Mouse (Mus musculus) spleen, postnatal 14 days (tissue): ENCODE data around the gene Ppox.
A peak's percentile ranks its signal among the peaks of the same experiment; 100 is the strongest.

Experiments
- DNase-seq, 2 experiments: peaks; one replicate each; pipeline ENCODE4 v3.0.0; 2021 to 2022; ENCODE audit warnings: low spot score in 2 of 2

Gene Ppox

DNA sequence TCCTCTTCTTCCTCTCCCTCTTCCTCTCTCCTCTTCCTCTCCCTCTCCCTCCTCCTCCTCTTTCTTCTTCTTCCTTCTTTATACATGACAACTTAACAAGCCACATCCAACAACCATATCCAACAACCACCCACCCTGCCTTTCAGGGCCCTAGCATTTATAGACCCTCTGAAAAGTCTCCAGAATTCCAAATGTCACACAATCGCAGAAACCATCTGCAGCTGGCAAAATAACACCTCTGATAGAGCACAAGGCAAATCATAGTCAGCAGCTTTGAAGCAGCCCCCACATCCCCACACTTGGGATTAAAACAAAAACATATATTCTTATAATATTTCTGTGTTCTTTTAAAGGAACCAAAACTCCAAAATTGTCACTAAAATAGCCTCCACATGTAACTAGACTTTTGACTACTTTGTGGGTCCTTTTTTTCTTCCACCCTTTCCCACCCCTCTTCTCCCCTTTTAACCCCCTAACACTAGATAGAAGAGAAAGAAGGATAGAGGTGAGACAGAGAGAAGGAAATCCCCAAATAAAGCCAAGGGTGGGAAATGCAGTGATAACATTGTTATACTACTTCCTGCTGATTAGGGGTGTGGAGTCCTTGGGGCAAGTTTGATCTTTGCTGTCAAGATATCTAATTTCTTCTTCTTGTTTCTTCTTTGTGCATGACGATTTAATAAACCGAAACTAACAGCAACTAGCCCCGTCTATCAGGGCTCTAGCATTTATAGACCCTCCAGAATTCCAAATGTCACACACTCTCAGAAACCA is 14.8 kb downstream of the Ppox start:
- no peak for DNase-seq

DNA sequence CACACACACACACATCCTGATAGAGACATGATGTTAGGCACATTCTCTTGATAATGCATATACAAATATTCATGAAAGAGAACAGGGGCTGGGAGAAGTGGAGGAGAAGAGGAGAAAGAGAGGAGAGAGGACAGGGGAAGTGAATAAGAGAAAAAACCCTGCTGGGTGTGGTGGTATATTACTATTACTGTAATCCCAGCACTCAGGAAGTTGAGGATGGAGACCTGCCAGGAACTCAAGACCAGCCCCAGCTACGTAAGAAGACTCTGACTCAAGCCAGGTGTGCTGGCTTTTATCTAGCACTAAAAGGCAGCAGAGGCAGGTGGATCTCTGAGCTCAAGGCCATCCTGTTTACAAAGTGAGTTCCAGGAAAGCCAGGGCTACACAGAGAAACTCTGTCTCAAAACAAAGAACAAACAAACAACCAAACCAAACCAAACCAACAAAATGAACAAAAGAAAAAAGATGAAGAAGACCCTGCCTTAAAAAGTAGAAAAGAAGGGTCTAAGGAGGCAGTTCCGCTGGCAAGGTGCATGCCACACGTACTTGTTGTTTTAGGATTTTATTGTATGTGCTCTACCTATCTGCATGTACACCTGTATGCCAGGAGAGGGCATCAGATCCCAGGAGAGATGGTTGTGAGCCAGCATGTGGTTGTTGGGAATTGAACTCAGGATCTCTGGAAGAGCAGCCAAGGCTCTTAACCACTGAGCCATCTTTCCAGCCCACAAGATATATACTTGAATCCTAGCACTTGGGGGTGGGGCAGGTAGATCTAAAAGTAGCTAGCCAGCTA is 17.1 kb downstream of the Ppox start:
- no peak for DNase-seq

DNA sequence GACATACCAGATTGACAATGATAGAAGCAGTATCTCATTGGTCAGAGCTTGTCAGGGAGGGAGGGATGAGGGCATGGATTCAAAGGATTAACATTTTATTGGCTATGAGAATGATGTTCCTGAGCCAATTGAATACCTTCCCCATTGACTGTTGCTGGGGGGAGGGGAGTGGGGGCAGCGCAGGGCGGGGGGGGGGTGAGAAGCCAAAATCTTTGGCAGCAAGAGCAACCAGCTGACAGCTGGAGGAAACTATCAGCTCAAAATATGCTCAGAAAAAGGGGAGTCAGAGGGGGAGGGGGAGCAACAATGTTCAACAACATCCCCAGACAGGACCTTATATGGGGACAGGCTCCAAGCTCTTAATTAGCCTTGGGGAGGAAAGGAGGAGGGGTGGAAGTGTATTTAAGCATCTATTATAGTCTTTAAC is 17.8 kb downstream of the Ppox start:
- no peak for DNase-seq

DNA sequence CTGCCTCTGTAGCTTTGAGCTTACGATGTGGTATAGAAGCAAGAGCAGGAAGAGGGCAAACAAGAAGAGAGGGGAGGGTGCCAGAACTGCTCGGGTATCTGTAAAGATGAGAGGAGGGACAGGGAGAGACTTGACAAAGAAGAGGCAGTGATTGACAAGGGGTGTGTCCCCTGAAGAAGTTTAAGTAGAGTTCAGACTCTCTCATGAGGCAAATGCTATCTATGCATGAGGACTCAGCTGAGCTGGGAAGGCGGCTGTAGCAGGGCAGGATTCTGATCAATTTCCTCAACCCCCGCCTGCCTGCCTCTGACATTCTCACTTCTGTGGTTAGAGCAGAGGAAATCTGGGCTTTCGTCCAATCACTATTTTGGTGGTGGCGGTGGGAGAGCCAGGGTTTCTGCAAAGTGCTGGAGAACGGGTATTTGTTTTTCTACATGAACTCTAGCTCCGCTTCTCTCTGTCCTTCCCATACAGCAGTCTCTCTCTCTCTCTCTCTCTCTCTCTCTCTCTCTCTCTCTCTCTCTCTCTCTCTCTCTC is 18.3 kb downstream of the Ppox start:
- DNase-seq = no peak

DNA sequence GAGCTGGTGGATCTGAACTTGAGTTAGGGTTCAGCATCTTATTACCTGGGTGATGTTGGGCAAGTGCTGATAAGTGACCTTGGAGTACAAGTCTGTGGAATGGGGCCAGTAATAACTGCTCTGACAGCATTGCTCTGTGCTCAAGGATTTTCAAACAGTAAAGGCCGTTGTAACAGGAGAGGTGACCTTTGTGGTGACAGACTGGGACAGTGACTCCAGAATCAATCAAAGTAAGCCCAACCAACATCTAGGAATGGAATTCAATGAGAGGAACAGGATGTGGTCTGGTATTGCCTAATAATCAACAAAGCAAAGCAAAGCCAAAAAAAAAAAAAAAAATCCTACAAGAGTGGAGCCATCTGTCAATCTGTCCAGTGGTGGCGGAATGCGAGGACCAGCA is 20.7 kb downstream of the Ppox start:
- DNase-seq = no peak

DNA sequence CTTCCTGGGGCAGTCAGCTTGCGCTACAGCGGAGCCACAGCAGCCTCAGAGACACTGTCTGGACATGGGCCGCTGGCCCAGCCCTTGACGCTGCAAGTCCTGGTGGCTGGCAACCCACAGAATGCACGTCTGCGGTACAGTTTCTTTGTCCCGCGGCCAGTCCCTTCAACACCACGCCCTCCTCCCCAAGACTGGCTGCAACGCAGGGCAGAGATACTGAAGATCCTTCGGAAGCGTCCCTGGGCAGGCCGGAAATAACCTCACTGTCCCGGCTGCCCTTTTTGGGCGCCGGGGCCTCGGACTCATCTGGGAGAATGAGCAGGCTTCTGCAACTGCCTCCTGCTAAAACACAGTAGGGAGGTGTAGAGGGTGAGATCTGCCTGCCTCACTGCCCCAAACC is 22.1 kb downstream of the Ppox start:
- no peak for DNase-seq

DNA sequence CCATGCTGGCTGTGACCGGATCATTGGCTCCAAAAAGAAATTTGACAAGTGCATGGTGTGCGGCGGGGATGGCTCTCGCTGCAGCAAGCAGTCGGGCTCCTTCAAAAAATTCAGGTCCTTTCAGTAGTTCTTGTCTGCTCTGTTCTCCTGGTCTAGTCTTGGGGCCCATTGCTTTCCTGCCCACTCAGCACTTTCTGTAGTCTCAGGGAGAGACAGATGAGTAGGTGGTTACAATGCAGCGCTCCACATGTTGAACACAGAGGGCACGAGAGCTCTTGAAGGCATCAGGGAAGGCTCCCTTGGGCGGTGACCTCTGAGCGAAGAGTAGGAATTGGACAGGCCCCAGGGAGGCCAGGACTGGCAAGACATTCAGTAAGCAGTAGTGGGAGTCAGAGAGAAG is 23.2 kb downstream of the Ppox start:
- DNase-seq = no peak

DNA sequence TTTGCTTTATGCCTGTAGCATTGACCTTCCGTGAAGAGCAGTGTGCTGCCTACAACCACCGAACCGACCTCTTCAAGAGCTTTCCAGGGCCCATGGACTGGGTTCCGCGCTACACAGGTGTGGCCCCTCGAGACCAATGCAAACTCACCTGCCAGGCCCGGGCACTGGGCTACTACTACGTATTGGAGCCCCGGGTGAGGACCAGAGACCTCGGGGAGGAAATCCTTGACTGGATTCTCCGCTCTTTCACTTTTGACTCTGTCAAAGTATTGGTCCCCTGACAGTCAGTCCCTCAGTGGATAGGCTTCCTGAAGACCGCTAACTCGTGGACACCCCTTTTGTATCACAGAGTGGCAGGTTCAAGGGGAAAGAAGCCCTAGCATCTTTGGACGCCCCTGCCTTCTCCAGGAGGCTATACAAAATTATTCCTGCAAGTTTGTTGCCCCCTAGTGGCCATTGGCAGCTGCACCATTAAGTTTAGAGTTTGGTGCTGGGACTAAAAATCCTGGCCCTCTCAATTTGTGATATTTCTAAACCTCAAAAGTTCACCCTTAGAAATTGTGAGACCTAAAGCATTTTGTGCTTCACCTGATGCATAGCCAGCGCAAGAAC is 23.9 kb downstream of the Ppox start:
- DNase-seq = peak in 1 of 2 experiments; percentile 63

DNA sequence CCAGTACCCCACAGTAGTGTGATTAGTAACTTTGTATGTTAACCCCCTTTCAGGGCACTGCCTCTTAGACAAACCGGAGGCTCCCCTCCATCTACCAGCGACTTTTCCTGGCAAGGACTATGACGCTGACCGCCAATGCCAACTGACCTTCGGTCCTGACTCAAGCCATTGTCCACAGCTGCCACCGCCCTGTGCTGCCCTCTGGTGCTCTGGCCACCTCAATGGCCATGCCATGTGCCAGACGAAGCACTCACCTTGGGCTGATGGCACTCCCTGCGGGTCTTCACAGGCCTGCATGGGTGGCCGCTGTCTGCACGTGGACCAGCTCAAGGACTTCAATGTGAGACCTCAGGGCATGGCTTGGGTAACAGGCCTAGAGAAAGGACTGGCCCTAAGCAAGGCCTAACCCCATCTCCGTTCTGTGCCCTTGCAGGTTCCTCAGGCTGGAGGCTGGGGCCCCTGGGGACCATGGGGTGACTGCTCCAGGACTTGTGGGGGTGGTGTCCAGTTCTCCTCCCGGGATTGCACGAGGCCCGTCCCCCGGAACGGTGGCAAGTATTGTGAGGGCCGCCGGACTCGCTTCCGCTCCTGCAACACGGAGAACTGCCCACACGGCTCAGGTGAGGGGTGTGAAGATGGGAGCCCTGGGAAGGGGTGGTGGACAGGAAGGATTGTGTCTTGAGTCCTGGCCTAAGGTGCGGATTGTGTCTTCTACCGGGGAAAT is 24.7 kb downstream of the Ppox start:
- no peak for DNase-seq

DNA sequence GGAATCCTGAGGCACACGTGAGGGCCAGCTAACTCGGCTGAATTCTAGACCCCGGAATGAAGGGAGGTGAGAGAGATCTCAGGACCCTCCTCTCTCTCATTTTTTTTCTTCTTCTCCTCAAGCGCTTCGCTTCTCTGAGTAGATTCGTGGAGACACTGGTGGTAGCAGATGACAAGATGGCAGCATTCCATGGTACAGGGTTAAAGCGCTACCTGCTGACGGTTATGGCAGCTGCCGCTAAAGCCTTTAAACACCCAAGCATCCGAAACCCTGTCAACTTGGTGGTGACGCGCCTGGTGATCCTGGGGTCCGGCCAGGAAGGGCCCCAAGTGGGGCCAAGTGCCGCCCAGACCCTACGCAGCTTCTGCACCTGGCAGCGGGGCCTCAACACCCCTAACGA is 28.6 kb downstream of the Ppox start:
- no peak for DNase-seq

DNA sequence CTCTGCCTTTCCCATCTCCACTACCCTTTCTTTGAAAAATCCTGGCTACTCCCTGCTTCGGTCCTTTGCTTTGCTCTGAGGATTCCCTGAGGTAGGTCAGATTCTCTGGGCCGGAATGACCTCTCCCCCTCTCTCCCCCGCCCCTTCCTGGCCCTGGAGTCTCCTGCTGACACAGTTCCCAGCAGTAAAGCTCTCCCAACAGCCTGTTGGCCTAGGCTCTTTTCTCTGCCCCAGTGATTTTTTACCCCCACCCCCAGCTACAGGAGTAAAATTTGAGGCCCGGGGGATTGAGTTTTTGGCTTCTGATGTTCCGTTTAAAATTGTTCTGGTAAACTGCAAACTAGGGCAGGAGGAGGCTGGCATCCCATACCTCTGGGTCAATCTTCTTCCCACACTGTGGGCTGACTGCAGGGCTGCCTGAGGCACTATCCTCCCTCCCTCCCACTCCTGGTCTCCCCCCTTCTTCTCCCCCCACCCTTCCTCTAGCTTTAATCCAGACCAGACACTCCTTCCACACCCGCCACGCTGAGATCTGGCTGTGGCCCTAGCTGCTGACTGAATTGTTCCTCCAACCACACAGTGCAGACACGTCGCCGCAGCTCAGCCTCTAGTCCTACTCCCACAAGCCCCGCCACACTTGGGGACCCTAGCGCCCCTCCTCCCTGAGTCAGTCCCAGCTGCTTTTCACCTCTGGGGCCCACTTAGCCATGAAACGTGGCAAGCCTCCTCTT is 29.2 kb downstream of the Ppox start:
- DNase-seq = no peak

DNA sequence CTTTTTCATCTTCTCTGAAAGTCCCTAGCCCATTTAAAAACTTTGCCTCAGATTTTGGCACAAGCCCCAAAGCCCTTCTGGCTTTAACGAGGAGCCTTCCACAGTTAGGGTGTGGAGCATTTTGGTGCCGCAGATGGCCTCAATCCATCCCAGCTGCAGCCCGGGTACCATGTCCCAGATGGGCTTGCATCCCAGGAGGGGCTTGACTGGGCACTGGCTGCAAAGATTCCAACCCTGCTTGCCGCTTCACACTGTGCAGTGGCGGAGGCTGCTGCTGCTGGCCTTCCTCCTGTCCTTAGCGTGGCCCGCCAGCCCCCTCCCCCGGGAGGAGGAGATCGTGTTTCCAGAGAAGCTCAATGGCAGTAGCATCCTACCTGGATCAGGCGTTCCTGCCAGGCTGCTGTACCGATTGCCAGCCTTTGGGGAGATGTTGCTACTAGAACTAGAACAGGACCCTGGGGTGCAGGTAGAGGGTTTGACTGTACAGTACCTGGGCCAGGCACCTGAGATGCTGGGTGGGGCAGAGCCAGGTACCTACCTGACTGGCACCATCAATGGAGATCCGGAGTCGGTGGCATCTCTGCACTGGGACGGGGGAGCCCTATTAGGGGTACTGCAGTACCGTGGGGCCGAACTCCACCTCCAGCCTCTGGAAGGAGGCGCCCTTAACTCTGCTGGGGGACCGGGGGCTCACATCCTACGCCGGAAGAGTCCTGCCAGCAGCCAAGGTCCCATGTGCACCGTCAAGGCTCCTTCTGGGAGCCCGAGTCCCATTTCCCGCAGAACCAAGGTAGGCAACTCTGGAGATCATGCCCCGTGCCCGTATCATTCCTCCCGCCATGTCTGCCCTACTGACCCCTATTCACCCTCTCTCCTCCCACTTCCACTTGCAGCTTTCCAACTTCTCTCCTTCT is 30.0 kb downstream of the Ppox start, which contains the start of gene Ndufs2:
Gene Ndufs2 (minus strand): TSS at position 709 of the 914 bp plus-strand sequence.
- no peak for DNase-seq

DNA sequence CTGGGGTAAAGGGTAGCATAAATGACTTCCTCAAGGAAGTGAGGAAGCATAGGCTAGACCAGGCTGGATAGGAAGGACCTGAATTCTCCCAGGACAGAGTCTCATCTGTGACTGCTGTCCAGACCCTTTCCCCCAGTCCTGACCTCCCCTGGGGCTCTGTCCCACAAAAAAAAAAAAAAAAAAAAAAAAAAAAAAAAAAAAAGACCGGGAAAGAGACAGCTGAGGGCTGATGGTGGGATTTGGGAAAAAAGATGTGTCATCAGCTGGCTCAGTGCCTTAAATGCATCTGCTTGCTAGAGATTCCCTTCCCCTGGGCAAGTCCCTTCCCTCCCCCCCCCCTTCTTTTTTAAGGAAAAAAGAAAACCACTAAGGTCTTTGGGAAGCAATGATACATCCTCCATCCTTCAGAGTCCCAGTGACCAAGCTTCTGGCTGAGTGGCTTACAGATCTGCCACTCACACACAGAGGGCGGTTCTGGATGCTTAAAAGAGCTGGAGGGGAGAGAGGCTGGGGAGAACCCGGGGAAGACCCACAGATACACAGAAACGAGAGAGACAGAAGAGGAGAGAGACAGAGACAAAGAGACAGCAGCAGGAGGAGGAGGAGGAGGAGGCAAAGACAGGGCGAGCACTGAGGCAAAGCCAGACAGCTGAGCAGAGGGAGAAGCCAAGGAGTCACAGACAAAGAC is 30.9 kb downstream of the Ppox start, which contains the start of gene Adamts4:
Gene Adamts4 (plus strand): TSS at position 509 of the 688 bp plus-strand sequence.
- no peak for DNase-seq

DNA sequence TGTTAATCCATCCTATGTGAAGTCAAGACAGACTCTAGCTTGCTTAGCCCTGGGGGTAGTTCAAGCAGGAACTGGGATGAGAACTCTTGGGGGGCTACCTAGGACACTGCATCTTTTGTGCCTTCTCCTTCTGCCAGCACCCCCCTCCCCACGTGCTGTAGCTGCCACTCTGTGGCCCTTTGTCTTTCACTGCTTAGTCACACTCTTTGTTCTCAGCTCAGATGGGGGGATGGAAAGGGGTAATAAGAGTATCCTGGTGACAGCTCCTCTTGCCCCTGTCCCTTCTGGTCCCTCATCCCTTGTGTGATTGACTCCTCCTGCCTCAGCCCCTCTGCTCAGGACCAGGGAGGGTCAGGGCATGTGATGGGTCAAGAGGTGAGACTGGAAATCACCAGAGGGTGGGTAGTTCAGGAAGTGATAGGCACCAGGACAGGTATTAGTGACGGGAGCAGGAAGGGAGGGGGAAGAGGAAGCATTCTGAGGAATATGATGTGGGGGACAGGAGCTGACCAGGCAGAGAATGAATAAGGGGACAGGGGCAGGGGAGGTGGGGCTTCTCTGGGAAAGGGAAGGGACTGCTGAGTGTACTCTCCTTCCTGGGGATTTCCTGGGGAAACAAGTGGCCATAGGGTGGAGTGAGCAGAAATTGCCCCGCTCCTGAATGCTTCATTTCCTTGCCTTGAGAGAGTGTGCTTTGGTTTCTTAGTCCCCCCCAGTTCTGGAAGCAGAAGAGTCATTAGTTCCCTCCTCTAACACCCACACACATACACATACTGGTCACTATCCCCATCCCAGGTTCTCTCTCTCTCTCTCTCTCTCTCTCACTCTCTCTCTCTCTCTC is 32.4 kb downstream of the Ppox start:
- no peak for DNase-seq

DNA sequence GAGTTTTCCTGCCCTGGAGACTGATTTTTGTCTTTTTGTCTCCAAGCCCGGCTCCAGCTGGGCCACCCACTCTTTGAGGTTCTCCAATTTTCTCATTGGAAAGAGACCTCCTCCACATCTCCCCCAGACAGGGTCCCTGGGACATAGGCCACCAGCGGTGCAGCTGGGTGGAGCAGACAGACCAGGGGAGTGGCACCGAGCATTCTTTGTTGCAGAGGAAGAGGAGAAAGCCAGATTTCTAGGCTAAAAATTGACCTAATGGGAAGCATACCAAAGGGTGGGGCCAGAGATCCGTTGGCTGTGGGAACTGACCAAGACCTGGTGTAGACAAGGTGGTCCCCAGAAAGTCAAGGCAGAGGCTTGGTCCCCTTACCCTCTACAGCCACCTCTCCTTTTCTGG is 33.1 kb downstream of the Ppox start:
- DNase-seq = no peak

DNA sequence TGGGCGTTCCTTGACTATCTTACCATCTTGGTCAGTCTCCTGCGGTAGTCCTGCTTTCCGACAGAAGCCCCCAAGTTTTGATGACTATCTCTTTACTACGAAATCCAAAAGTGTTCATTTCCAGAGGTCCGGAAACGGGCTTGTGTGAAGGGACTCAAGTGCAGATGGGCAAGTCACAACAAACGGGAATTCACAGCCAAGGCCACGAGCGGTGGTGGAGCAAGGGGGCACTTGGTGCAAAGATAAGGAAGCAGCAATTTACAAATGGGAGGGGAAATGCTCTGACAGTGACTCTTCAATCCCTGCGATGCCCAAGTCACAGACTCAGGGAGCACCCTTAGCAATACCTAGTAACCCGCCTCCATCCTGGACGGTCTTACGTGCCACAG is 33.5 kb downstream of the Ppox start:
- no peak for DNase-seq

DNA sequence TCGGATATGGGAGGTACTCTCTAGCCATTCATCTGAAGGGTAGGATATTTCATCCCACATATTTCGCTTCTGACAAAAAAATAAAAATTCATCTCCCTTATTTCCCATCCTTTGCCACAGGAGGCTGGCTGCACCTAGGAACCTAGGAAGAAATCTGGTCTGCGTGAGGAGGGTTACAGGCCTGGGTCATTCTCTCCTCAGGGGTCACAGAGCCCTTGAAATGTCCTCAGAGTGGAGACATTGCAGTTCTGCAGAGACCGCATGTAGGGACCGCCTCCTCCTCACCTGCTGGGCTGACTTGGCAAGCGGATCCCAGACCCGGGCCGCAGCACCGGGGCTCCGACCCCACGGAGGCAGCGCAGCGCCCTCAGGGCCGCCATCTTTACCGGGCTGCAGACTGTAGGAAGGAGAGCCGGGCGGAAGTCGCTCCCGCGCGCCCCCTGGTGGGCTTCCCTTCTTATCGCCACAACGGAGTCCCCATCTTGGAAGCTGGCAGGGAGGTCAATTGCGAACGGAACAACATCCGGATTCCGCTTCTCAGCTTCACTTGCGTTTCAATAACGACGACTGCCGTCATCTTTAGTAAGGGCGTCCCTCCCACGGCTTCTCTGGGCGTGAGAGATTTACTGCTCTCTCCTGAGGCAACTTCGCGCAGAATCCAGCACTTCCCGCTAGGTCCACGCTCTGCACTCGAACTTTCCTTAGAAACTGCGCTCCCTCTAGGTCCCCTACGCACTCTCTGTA is 34.1 kb downstream of the Ppox start:
- peak; percentile 94 to 97 for DNase-seq

DNA sequence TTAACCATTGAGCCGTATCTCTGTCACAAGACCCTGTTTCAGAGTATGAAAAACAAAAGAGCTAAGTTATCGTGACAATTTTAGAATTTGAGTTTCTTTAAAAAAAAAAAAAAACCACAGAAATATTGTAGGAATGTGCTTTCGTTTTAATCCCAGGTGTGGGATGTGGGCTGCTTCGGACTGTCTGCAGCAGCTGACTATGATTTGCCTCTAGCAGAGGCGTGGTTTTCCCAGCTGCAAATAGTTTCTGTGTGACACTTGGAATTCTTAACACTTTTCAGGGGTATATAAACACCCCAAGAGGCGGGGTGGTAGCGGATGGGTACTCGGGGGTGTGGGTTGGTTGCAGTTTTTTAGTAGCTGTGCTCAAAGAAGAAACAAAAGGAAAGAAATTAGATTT is 35.6 kb downstream of the Ppox start:
- no peak for DNase-seq
